Mouse (Mus musculus) hindbrain, embryonic 10.5 days (tissue): ENCODE measurements around the gene Dot1l. TPM values are rescaled to one million over a fixed set of nuclear protein-coding genes. Genes with fewer than 3 reads are reported as not detected.
A peak's percentile ranks its signal among the peaks of the same experiment; 100 is the strongest.
"Not testable (repeated sequence)": the region's sequence is repeated elsewhere in the genome, so short reads cannot be mapped to it uniquely, and the experiment has no call there.

ENCODE experiments used
- DNase-seq: peaks from one replicate; pipeline ENCODE4 v3.0.0-alpha.2; 2017; ENCODE audit warnings: low spot score
- H3K27ac ChIP-seq: fragments of 300-500 bp; sonication (generic); 2 replicates; pipeline ENCODE4 v1.5.1; 2016; ENCODE audit warnings: mild to moderate bottlenecking, moderate library complexity
- H3K27me3 ChIP-seq: fragments of 300-500 bp; sonication (generic); 2 replicates; pipeline ENCODE4 v1.6.1; 2016; ENCODE audit warnings: mild to moderate bottlenecking; ENCODE audit not compliant: poor library complexity, insufficient read depth, severe bottlenecking
- H3K36me3 ChIP-seq: fragments of 300-500 bp; sonication (generic); 2 replicates; pipeline ENCODE4 v1.6.1; 2016; ENCODE audit warnings: mild to moderate bottlenecking, moderate library complexity
- H3K4me1 ChIP-seq: fragments of 300-500 bp; sonication (generic); replicated peaks from 2 replicates; pipeline ENCODE4 v1.6.1; 2016; ENCODE audit warnings: mild to moderate bottlenecking
- H3K4me3 ChIP-seq: fragments of 300-500 bp; sonication (generic); 2 replicates; pipeline ENCODE4 v1.5.1; 2016; ENCODE audit warnings: mild to moderate bottlenecking, moderate library complexity
- H3K9me3 ChIP-seq: fragments of 300-500 bp; sonication (generic); 2 replicates; pipeline ENCODE4 v1.6.1; 2016; ENCODE audit warnings: mild to moderate bottlenecking, moderate library complexity
- WGBS: fragments of 180-500 bp; shearing (Covaris S2); methylation state at CpG from one replicate; pipeline ENCODE4 v1.1.7; 2016; 5-methylcytosine and 5-hydroxymethylcytosine counted together
- polyA plus RNA-seq: library from polyadenylated mRNA; unstranded; fragments of >200 nt; fragmentation: Nextera tagmentation; extraction: Ambion mirVana; gene quantifications from 2 replicates; pipeline ENCODE4 v1.2.1, GENCODE M21; 2016

Gene Dot1l
- polyA plus RNA-seq, 1 experiment from 2014 or later, result 22.8 TPM

DNA sequence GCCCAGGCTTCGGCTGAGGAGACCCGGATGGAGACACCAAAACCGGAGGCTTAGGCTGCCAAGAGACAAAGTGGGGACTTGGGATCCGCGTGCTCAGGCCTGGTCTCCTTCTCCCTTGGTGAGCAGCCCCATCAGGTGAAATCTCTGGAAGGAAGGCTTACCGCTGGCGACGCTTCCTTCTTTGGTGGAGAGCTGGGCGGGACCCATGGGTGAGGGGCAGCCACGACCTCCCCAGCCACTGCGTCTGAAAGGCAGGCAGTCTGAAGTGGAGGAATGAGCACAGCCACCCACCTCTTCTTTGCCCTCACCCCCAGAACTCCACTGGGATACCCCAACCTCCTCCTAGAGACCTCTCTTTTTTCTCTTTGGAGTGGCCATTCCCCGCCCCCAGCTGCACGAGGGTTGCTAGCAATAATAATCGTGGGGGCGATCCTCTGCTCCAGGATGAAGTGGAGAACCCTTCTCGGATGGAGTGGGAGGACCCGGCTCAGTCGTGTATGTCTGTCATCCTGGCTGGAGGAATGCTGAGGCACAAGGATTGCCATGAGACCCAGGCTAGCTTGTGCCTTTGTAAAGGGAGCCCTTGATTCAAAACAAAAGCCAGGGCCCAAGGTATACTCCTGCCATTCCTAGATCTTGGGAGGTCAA lies 54.1 kb downstream of the Dot1l start:
- 8% methylated on average over 18 of the region's 18 CpGs for WGBS
- Histone ChIP-seq H3K36me3 (peaks cover 21% of the 10 kb centered on the region), H3K27me3 (peaks cover 73% of the 10 kb centered on the region), H3K9me3 (no peaks in the 10 kb centered on the region), H3K4me3 (peak overlapping the region; percentile 66), H3K27ac (peak overlapping the region; percentile 76), H3K4me1 (peaks cover 54% of the 10 kb centered on the region)
- no peak for DNase-seq

DNA sequence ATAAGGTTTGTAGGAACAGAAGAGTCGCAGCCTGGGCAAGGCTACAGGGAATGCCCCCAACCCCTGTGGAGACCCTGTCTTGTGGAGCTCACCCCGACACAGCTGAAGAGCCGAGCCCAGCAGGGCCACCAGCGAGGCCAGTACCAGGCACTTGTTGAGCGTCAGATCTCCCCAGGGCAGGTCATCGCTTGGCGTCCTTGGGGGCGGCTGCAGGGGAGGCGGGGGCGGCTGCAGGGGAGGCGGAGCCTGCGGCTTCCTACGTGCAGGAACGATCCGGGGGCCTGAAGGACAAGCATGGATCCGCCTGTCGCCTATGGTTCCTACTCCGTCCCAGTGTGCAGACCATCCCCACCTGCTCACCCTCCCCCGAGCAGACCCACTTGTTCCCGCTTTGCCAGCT lies 55.1 kb downstream of the Dot1l start:
- H3K27ac ChIP-seq, result peak overlapping the region; percentile 36; the same call in 1 of the 2 replicates
- H3K4me1 ChIP-seq, result peaks cover 54% of the 10 kb centered on the region
- H3K36me3 ChIP-seq, result peaks cover 11% of the 10 kb centered on the region
- WGBS, result 3% methylated on average over 20 of the region's 20 CpGs
- H3K9me3 ChIP-seq, result no peaks in the 10 kb centered on the region
- peak overlapping the region; percentile 16 for H3K4me3 ChIP-seq
- peaks cover 72% of the 10 kb centered on the region for H3K27me3 ChIP-seq
- no peak for DNase-seq

DNA sequence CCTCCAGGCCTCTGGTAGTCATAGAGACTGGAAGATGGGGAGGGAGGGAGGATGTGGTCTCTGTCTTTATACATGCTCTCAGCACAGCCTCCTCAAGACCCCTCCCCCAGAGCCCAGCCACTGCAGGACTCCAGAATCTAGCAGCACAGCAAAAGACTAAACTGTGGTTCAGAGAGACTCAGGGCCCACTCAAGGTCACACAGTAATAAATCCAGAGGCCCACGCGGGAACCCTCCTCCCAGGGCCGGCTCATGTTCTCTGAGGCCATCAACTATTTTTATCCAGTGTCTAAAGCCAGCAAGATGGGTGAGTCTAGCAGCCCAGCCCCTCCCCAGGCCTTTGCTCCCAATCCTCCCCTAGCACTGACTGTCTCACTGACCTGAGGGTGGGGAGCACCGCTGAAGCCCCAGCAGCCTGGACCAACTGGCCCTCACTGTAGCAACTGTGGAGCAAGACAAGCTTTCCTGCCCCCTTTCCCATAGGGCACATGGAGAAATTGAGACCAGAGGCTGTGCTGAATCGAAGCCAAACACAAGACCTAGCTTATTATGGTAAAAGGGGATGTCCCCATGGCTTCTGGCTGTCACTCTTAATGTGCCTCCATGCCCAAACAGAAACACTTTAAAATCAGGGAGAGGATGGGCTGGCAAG lies 57.5 kb downstream of the Dot1l start:
- no peak overlapping the region for H3K4me3 ChIP-seq
- no peak for DNase-seq
- no peak overlapping the region for H3K27ac ChIP-seq
- H3K36me3 ChIP-seq, result no peaks in the 10 kb centered on the region
- peaks cover 34% of the 10 kb centered on the region for H3K4me1 ChIP-seq
- peaks cover 49% of the 10 kb centered on the region for H3K27me3 ChIP-seq
- 63% methylated on average over 5 of the region's 5 CpGs for WGBS
- H3K9me3 ChIP-seq, result no peaks in the 10 kb centered on the region

DNA sequence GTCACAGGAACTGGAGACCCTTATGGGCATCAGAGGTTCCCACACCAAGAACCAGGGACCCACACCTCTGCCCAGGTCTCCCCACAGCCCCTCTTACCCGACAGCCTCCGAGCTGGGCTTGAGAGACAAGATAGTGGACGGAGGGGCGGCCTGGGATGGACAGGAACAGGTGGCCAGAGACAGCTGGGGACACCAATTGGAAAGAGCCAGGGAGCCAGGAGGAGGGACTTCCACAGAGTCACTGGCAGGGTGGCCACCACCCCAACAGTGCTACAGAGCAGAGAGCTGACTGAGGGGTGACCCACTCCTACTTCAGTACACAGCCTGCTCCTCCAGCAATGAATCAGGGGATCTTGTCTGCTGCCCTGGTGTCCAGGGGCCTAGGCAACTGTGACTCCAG lies 58.4 kb downstream of the Dot1l start, which contains the start of gene Jsrp1:
Gene Jsrp1 (minus strand): TSS at position 133 of the 400 bp plus-strand sequence.
- WGBS, result 84% methylated on average over 4 of the region's 4 CpGs
- H3K4me1 ChIP-seq, result peaks cover 26% of the 10 kb centered on the region

DNA sequence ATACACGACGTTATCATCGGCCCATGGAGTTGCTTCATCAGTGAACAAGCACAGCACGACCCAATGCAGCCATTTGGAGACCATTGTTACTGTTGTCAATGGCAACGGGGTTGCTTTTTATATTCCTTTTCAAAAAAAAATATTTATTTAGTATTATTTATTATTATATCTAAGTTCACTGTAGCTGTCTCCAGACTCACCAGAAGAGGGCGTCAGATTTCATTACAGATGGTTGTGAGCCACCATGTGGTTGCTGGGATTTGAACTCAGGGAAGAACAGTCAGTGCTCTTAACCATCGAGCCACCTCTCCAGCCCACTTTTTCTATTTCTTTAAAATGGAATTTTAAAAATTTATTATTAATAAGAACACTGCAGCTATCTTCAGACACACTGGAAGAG lies 59.8 kb downstream of the Dot1l start:
- peaks cover 26% of the 10 kb centered on the region for H3K27me3 ChIP-seq
- no peak overlapping the region for H3K27ac ChIP-seq
- no peaks in the 10 kb centered on the region for H3K9me3 ChIP-seq
- peaks cover 14% of the 10 kb centered on the region for H3K4me1 ChIP-seq
- DNase-seq, result no peak
- H3K4me3 ChIP-seq, result no peak overlapping the region
- 71% methylated on average over 7 of the region's 7 CpGs for WGBS
- H3K36me3 ChIP-seq, result no peaks in the 10 kb centered on the region

More for the DNA sequence above, 58.4 kb downstream of the Dot1l start, which contains the start of gene Jsrp1:
- Histone ChIP-seq H3K4me3 (no peak within 1 kb of the TSS), H3K27me3 (peaks cover 41% of the 10 kb centered on the region), H3K27ac (no peak within 1 kb of the TSS), H3K9me3 (no peaks in the 10 kb centered on the region), H3K36me3 (no peaks in the 10 kb centered on the region)
- no peak for DNase-seq

DNA sequence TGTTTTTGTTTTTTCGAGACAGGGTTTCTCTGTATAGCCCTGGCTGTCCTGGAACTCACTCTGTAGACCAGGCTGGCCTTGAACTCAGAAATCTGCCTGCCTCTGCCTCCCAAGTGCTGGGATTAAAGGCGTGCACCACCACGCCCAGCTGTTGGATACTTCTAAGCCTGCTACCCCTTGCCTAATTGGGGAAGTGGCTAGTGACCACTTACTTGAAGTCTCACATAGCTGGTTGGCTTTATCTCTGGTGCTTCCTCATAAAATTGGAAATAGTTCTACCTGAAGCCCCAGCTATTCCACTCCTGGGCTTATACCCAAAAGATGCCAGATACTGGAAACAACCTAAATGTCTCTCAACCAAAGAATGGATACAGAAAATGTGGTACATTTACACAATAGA lies 61.3 kb downstream of the Dot1l start:
- not testable (repeated sequence) for H3K27ac ChIP-seq, H3K4me3 ChIP-seq, DNase-seq, H3K36me3 ChIP-seq, H3K9me3 ChIP-seq, H3K4me1 ChIP-seq
- WGBS, result 90% methylated on average over 3 of the region's 3 CpGs
- peaks cover 12% of the 10 kb centered on the region; the same call in 1 of the 2 replicates for H3K27me3 ChIP-seq

DNA sequence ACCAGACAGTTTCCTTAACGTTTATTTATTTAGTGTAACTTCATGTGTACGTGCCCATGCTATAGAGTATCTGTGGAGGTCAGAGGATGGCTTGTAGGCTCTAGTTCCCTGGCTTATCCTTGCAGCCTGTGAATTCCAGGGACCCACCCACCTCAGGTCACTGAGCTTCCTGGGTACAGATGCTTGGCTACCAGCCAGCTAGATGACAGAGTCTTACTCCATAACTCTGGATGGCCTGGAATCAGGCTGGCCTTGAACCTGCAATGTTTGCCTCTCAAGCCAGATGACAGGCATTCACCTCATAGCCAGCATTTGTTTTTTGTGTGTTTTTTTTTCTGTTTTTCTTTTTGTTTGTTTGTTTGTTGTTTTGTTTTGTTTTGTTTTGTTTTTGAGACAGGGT lies 62.2 kb downstream of the Dot1l start:
- DNase-seq, result no peak
- H3K27me3 ChIP-seq, result peaks cover 4% of the 10 kb centered on the region; the same call in 1 of the 2 replicates
- no peaks in the 10 kb centered on the region for H3K36me3 ChIP-seq
- no peaks in the 10 kb centered on the region for H3K9me3 ChIP-seq
- 79% methylated on average over 2 of the region's 2 CpGs for WGBS
- H3K4me1 ChIP-seq, result peaks cover 6% of the 10 kb centered on the region; the same call in 1 of the 2 replicates
- H3K4me3 ChIP-seq, result no peak overlapping the region
- no peak overlapping the region for H3K27ac ChIP-seq

DNA sequence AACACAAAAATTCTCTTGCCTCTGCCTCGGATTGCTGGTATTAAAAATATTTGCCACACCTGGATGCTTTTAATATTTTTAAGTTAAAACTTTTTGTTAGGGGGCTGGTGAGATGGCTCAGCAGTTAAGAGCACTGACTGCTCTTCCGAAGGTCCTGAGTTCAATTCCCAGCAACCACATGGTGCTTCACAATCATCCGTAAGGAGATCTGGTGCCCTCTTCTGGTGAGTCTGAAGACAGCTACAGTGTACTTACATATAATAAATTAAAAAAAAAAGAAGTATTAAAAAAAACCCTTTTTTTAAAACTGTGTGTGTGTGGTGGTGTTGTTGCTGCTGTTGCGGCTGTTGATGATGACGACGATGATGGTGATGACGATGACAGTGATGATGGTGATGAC lies 62.9 kb downstream of the Dot1l start:
- H3K36me3 ChIP-seq, H3K27me3 ChIP-seq, H3K27ac ChIP-seq, H3K9me3 ChIP-seq, H3K4me1 ChIP-seq, DNase-seq, H3K4me3 ChIP-seq: not testable (repeated sequence)
- WGBS, result 87% methylated on average over 7 of the region's 7 CpGs

DNA sequence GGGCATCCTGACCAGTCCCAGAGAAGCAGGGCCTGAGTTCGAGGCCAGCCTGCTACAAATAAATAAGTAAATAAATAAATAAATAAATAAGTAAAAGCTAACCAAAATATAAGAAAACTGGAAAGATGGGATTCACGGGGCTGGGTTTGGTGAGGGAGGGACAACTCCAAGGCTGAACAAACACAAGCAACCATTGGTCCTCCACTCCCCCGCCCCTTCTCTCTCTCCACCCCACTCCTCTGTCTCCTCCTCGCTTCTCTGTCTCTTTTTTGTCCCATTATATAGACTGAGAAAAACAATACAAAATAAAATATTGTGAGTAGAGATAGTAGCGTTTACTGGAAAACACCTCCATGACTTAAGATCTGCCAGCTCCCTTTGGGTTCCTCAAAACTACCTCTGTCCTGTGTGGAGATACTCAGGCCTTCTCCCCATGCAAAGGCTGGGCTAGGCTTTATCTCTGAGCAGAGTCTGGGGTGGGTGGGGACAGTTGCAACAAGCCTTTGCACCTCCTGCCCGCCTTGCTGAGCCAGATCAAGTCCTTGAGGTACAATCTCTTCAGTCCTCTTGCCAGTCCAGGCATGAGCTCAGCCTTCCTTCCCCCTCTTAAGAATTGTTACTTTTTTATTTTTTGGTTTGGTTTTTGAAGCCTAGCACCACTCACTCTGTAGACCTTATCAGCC lies 63.7 kb downstream of the Dot1l start:
- Histone ChIP-seq H3K9me3 (no peaks in the 10 kb centered on the region), H3K4me1 (no peaks in the 10 kb centered on the region), H3K27ac (no peak overlapping the region), H3K27me3 (no peaks in the 10 kb centered on the region), H3K36me3 (no peaks in the 10 kb centered on the region), H3K4me3 (no peak overlapping the region)
- WGBS, result 51% methylated on average over 6 of the region's 6 CpGs
- no peak for DNase-seq

DNA sequence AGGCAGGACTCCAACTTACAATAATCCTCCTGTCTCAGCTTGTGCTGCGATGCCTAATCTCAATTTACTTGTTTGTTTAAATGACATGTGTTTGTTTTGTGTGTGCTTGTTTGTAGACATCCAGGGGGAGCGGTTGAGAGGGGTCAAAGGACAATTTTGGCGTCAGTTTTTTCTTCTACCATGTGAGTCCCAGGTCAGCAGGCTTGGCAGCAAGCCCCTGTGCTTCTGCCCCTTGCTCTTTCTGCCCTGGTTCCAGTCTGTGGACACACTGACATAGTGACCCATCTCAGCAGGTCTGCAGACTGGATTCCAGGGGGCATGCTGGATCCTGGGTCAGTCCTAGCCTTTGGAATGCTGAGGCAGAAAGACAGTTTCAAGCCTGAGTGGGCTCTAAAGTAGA lies 64.4 kb downstream of the Dot1l start:
- DNase-seq, result no peak
- Histone ChIP-seq H3K4me1 (0 out of 2 replicates have a peak, but pooled peaks cover 2% of the 10 kb centered on the region), H3K27me3 (no peaks in the 10 kb centered on the region), H3K9me3 (no peaks in the 10 kb centered on the region), H3K4me3 (no peak overlapping the region), H3K27ac (no peak overlapping the region), H3K36me3 (no peaks in the 10 kb centered on the region)
- WGBS, result 61% methylated on average over 3 of the region's 3 CpGs

DNA sequence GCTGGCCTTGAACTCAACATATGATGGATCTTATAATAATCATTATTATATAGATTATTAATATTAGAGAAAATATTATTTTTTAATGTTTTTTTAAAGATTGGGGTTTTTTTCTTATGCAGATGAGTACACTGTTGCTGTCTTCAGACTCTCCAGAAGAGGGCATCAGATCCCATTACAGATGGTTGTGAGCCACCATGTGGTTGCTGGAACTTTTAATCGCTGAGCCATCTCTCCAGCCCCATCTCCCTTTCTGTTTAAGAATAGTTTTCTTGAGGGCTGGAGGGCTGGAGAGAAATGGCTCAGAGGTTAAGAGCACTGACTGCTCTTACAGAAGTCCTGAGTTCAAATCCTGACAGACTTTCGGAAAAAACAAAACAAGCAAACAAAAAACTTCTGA lies 67.0 kb downstream of the Dot1l start:
- H3K4me1 ChIP-seq, result peaks cover 8% of the 10 kb centered on the region
- no peaks in the 10 kb centered on the region for H3K9me3 ChIP-seq
- no peaks in the 10 kb centered on the region for H3K36me3 ChIP-seq
- no peak overlapping the region for H3K4me3 ChIP-seq
- H3K27me3 ChIP-seq, result no peaks in the 10 kb centered on the region
- WGBS, result 41% methylated on average over 2 of the region's 2 CpGs
- no peak overlapping the region for H3K27ac ChIP-seq
- no peak for DNase-seq

DNA sequence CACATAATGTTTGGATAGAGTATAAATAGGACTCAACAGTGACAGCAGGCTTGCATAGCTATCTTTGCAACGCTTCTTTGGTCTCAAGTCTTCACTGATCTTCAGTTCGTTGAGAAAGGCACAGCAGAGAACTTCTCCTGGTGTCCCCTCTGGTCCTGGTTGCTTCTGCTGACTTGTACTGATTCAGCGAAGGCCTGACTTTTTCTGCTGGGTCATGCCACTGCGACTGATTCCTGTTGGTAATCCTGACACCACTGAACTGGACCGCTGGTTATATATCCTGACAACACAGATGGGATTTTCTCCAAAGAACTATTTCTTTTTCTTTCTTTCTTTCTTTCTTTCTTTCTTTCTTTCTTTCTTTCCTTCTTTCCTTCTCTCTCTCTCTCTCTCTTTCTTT lies 67.5 kb downstream of the Dot1l start:
- 90% methylated on average over 5 of the region's 5 CpGs for WGBS
- Histone ChIP-seq H3K4me3 (no peak overlapping the region), H3K4me1 (peaks cover 11% of the 10 kb centered on the region), H3K9me3 (no peaks in the 10 kb centered on the region), H3K36me3 (no peaks in the 10 kb centered on the region), H3K27me3 (no peaks in the 10 kb centered on the region), H3K27ac (no peak overlapping the region)
- no peak for DNase-seq

DNA sequence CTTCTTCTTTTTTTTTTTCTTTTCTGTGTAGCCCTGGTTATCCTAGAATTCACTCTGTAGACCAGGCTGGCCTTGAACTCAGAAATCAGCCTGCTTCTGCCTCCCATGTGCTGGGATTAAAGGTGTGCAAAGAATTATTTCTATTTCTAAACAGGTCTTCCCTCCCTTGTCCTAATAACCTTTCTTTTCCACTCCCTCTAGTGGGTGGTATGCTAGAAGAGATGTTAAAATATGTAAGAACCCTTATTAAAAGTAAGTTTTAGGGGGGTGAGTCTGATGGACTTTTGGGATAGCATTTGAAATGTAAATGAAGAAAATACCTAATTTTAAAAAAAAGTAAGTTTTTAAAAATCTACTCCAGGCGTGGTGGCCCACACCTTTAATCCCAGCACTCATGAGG lies 68.3 kb downstream of the Dot1l start:
- no peak for DNase-seq
- Histone ChIP-seq H3K9me3 (no peaks in the 10 kb centered on the region), H3K4me1 (peaks cover 19% of the 10 kb centered on the region), H3K27ac (no peak overlapping the region), H3K4me3 (no peak overlapping the region), H3K36me3 (peaks cover 8% of the 10 kb centered on the region), H3K27me3 (no peaks in the 10 kb centered on the region)
- WGBS, result 83% methylated on average over 1 of the region's 1 CpGs
